Mouse (Mus musculus) mature B cell (primary cell): ENCODE measurements around the gene Mmp14.

Experiments
- in situ Hi-C: fragments of 300-500 bp; cut with MboI; formaldehyde crosslinking; loops from 2 replicates; pipeline ENCODE4 v1.14.3; 2019

The Mmp14 gene

GRCm38 (mm10) chr14:54413877-54414700, 17.3 kb upstream of the Mmp14 start:
- in situ Hi-C loops = no loop called here

- in situ Hi-C loops = no loop called here
Observed at GRCm38 (mm10) chr14:54415241-54416020, 16.0 kb upstream of the Mmp14 start.

- in situ Hi-C loops = no loop called here
Observed at GRCm38 (mm10) chr14:54416229-54416775, 15.1 kb upstream of the Mmp14 start.

- in situ Hi-C loops = no loop called here
Observed at GRCm38 (mm10) chr14:54416830-54417229, 14.6 kb upstream of the Mmp14 start.

- in situ Hi-C loops = no loop called here
Observed at GRCm38 (mm10) chr14:54417623-54418081, 13.8 kb upstream of the Mmp14 start, which contains the start of gene Slc7a7. Gene Slc7a7 (minus strand): TSS chr14:54417780.

GRCm38 (mm10) chr14:54421014-54421413, 10.4 kb upstream of the Mmp14 start:
- in situ Hi-C loops = no loop called here

GRCm38 (mm10) chr14:54423406-54423805, 8.0 kb upstream of the Mmp14 start:
- in situ Hi-C loops = no loop called here

- in situ Hi-C loops = loop anchor here (25.0 kb wide), 1 partner anchor 187 kb away; no protein-coding TSS in a partner anchor
Observed at GRCm38 (mm10) chr14:54424634-54425033, 6.8 kb upstream of the Mmp14 start.

GRCm38 (mm10) chr14:54425540-54425939, 5.9 kb upstream of the Mmp14 start:
- in situ Hi-C loops = loop anchor here (25.0 kb wide), 1 partner anchor 188 kb away; no protein-coding TSS in a partner anchor

GRCm38 (mm10) chr14:54426003-54426688, 5.3 kb upstream of the Mmp14 start:
- in situ Hi-C loops = loop anchor here (25.0 kb wide), 1 partner anchor 189 kb away; no protein-coding TSS in a partner anchor

- in situ Hi-C loops = loop anchor here (25.0 kb wide), 1 partner anchor 190 kb away; no protein-coding TSS in a partner anchor
Observed at GRCm38 (mm10) chr14:54426689-54427398, 4.6 kb upstream of the Mmp14 start, which contains the start of gene Mrpl52. Gene Mrpl52 (plus strand): TSS chr14:54426909.

- in situ Hi-C loops = loop anchor here (25.0 kb wide), 1 partner anchor 190 kb away; no protein-coding TSS in a partner anchor
Observed at GRCm38 (mm10) chr14:54427696-54428095, 3.7 kb upstream of the Mmp14 start.

- in situ Hi-C loops = loop anchor here (25.0 kb wide), 1 partner anchor 191 kb away; no protein-coding TSS in a partner anchor
Observed at GRCm38 (mm10) chr14:54428421-54428820, 3.0 kb upstream of the Mmp14 start.

- in situ Hi-C loops = loop anchor here (25.0 kb wide), 1 partner anchor 192 kb away; no protein-coding TSS in a partner anchor
Observed at GRCm38 (mm10) chr14:54429332-54430093, 1.9 kb upstream of the Mmp14 start.

GRCm38 (mm10) chr14:54430406-54431145, 836 bp upstream of the Mmp14 start:
- in situ Hi-C loops = loop anchor here (25.0 kb wide), 1 partner anchor 193 kb away; no protein-coding TSS in a partner anchor

GRCm38 (mm10) chr14:54432078-54432836, 845 bp downstream of the Mmp14 start:
- in situ Hi-C loops = loop anchor here (25.0 kb wide), 1 partner anchor 195 kb away; no protein-coding TSS in a partner anchor

GRCm38 (mm10) chr14:54432837-54433830, 1.7 kb downstream of the Mmp14 start:
- in situ Hi-C loops = loop anchor here (25.0 kb wide), 1 partner anchor 196 kb away; no protein-coding TSS in a partner anchor
